Mouse (Mus musculus): ENCODE measurements at regions not wholly inside any gene's neighbourhood (a gene's known extent, or its start where the extent isn't known, plus 50 kb on each side); places are given as distances from the start of the nearest gene placed in this dataset.

DNA sequence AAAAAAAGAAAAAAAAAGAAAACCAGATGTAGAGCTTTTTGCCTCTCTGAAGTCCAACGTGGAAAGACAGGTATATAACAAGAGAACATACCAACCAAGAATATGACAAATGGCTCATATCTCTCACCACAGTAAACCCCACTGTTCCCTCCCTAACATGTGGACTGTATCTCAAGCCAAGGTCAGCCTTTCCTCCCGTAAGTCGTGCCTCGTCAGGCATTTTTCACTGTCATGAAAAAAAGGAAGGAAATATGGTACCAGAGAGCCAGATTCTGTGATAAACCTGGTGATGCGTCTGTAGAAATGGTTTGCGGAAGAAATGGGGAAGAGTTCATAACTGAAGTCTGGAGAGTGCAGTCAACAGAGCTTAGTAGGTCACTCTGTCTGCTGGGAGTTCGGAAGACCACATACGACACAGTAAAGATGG, 185.7 kb downstream of the Rpap3 start:
- Histone ChIP-seq H3K9me3 (ENCODE audit: low read length) (no peaks in the 10 kb centered on the region), H3K27ac (ENCODE audit: low read depth, low read length) (no peak overlapping the region), H3K27me3 (ENCODE audit: insufficient read depth, low read length) (no peaks in the 10 kb centered on the region), H3K4me1 (ENCODE audit: insufficient read depth, low read length) (peaks cover 3% of the 10 kb centered on the region; the same call in 1 of the 2 replicates), H3K36me3 (ENCODE audit: insufficient read depth, low read length) (no peaks in the 10 kb centered on the region), H3K4me2 (ENCODE audit: low read depth, low read length, poor library complexity, severe bottlenecking) (no peak overlapping the region), H3K4me3 (ENCODE audit: low read depth, low read length) (no peak overlapping the region), H3K9ac (replicated peaks; ENCODE audit: low read length, poor library complexity, severe bottlenecking) (no peak overlapping the region)
- ATAC-seq (ENCODE audit: low FRiP score) (no peak), DNase-seq (ENCODE audit: low spot score) (no peak)
- TF ChIP-seq CTCF (IDR thresholded peaks at IDR 0.05), result no peak
- 91% methylated on average over 8 of the region's 8 CpGs for WGBS

DNA sequence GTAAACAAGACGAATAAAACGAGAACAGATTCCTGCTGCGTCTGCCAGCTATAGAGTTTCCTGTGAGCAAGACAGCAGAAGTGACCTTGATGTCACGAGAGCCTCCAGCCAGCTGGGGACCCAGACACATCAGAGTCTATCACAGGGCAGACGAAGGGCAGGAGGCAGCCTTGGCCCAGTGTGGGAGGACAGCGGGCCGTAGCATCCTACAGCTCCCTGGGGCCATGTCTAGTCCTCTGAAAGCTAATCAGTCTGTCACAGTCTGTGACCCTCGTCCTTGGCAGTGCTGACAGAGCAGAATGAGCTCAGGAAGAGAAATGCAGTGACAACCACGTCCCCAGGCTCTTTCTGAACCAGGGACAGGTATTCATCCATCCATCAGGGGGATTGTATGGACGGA, 187.7 kb downstream of the Rpap3 start:
- peaks cover 3% of the 10 kb centered on the region; the same call in 1 of the 2 replicates for H3K4me1 ChIP-seq (ENCODE audit: insufficient read depth, low read length)
- DNase-seq (ENCODE audit: low spot score), result peak; percentile 52
- no peak for TF ChIP-seq CTCF (IDR thresholded peaks at IDR 0.05)
- no peak overlapping the region for H3K4me3 ChIP-seq (ENCODE audit: low read depth, low read length)
- no peaks in the 10 kb centered on the region for H3K36me3 ChIP-seq (ENCODE audit: insufficient read depth, low read length)
- WGBS, result 51% methylated on average over 10 of the region's 10 CpGs
- no peak for ATAC-seq (ENCODE audit: low FRiP score)
- no peak overlapping the region; the same call in 1 of the 2 replicates for H3K27ac ChIP-seq (ENCODE audit: low read depth, low read length)
- no peaks in the 10 kb centered on the region for H3K27me3 ChIP-seq (ENCODE audit: insufficient read depth, low read length)
- H3K4me2 ChIP-seq (ENCODE audit: low read depth, low read length, poor library complexity, severe bottlenecking), result no peak overlapping the region
- no peaks in the 10 kb centered on the region for H3K9me3 ChIP-seq (ENCODE audit: low read length)
- H3K9ac ChIP-seq (replicated peaks; ENCODE audit: low read length, poor library complexity, severe bottlenecking), result no peak overlapping the region

DNA sequence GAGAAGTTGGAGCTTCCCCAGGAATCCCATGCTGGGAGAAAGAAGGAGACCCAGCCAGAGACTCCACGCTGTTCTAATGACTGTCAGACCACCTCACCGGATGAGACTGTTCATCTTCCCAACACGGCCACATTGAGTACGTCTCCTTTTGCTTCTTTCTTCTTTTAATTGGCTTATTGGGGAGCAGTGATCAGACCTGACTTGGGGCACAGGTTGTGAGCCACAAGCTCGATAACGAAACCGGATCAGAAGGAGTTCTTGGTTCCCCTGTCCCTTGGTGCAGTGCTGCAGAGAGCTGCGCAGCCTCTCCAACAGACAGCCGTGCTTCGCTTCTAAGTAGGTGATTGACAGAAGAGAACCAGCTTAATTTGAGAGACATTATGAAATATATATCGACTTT, 188.4 kb downstream of the Rpap3 start:
- ATAC-seq (ENCODE audit: low FRiP score), result no peak
- Histone ChIP-seq H3K4me2 (ENCODE audit: low read depth, low read length, poor library complexity, severe bottlenecking) (no peak overlapping the region), H3K9ac (replicated peaks; ENCODE audit: low read length, poor library complexity, severe bottlenecking) (no peak overlapping the region), H3K4me3 (ENCODE audit: low read depth, low read length) (no peak overlapping the region), H3K4me1 (ENCODE audit: insufficient read depth, low read length) (peaks cover 3% of the 10 kb centered on the region; the same call in 1 of the 2 replicates), H3K27me3 (ENCODE audit: insufficient read depth, low read length) (no peaks in the 10 kb centered on the region), H3K9me3 (ENCODE audit: low read length) (no peaks in the 10 kb centered on the region), H3K36me3 (ENCODE audit: insufficient read depth, low read length) (no peaks in the 10 kb centered on the region), H3K27ac (ENCODE audit: low read depth, low read length) (no peak overlapping the region)
- no peak for DNase-seq (ENCODE audit: low spot score)
- 78% methylated on average over 11 of the region's 11 CpGs for WGBS
- no peak for TF ChIP-seq CTCF (IDR thresholded peaks at IDR 0.05)

DNA sequence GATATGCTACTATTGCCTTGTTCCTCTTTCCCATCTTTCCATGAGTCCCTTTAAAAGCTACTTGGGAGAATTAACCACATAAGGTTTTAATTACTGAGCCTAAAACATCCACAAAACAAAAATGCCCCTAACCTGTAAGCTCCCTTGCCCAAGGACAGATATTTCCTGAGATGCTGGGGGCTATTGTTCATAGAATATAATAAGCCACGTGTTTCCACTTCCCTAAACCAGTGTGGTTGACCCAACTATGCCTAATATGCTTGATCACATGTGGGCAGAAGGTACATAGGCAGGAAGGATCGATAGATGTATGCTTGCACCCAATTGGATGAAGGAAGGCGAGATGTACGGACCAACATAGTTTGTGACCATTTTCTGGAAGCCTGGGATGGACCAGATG, 189.9 kb downstream of the Rpap3 start:
- no peak for TF ChIP-seq CTCF (IDR thresholded peaks at IDR 0.05)
- Histone ChIP-seq H3K9me3 (ENCODE audit: low read length) (no peaks in the 10 kb centered on the region; the same call in 1 of the 2 replicates), H3K9ac (replicated peaks; ENCODE audit: low read length, poor library complexity, severe bottlenecking) (no peak overlapping the region), H3K4me1 (ENCODE audit: insufficient read depth, low read length) (peaks cover 3% of the 10 kb centered on the region; the same call in 1 of the 2 replicates), H3K36me3 (ENCODE audit: insufficient read depth, low read length) (no peaks in the 10 kb centered on the region), H3K27me3 (ENCODE audit: insufficient read depth, low read length) (no peaks in the 10 kb centered on the region), H3K4me2 (ENCODE audit: low read depth, low read length, poor library complexity, severe bottlenecking) (no peak overlapping the region), H3K27ac (ENCODE audit: low read depth, low read length) (no peak overlapping the region), H3K4me3 (ENCODE audit: low read depth, low read length) (no peak overlapping the region)
- WGBS, result 82% methylated on average over 4 of the region's 4 CpGs
- no peak for DNase-seq (ENCODE audit: low spot score)
- no peak for ATAC-seq (ENCODE audit: low FRiP score)

DNA sequence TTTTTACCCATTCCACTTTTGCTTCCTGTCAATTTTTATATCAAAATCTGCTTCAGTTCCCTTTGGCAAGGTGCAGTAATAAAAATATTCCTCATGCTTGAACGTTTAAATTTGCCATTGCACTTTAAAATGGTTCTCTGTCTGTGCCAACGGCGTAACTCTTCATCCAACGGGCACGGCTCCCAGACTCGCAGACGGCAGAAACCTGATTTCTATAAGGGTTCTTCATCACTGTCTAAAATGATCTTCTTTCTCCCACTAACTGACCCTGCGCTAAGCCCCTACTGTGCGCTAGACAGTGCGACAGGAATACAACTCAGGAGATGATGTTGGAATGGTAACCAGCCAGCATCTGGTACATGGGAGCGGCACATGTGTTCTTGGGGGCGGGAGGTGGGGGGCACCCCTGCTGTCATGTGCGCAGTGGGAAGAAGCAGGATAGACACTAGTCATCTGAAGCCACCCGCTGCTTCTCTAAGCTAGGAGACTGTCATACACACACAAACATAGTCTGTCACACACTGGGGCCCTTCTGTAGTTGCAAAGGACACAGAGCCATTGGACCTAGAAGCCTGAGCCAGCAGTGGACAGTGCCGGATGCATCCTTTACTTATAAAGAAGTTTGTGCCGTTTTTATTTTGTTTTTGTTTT, 197.8 kb downstream of the Rpap3 start:
- no peak for TF ChIP-seq CTCF (IDR thresholded peaks at IDR 0.05)
- WGBS, result 86% methylated on average over 16 of the region's 16 CpGs
- no peak overlapping the region for H3K27ac ChIP-seq (ENCODE audit: low read depth, low read length)
- H3K36me3 ChIP-seq (ENCODE audit: insufficient read depth, low read length), result no peaks in the 10 kb centered on the region
- H3K4me1 ChIP-seq (ENCODE audit: insufficient read depth, low read length), result no peaks in the 10 kb centered on the region
- DNase-seq (ENCODE audit: low spot score) (no peak), ATAC-seq (ENCODE audit: low FRiP score) (no peak)
- H3K9ac ChIP-seq (replicated peaks; ENCODE audit: low read length, poor library complexity, severe bottlenecking), result no peak overlapping the region
- H3K9me3 ChIP-seq (ENCODE audit: low read length), result peaks cover 4% of the 10 kb centered on the region; the same call in 1 of the 2 replicates
- no peak overlapping the region for H3K4me2 ChIP-seq (ENCODE audit: low read depth, low read length, poor library complexity, severe bottlenecking)
- H3K27me3 ChIP-seq (ENCODE audit: insufficient read depth, low read length), result no peaks in the 10 kb centered on the region
- no peak overlapping the region for H3K4me3 ChIP-seq (ENCODE audit: low read depth, low read length)

DNA sequence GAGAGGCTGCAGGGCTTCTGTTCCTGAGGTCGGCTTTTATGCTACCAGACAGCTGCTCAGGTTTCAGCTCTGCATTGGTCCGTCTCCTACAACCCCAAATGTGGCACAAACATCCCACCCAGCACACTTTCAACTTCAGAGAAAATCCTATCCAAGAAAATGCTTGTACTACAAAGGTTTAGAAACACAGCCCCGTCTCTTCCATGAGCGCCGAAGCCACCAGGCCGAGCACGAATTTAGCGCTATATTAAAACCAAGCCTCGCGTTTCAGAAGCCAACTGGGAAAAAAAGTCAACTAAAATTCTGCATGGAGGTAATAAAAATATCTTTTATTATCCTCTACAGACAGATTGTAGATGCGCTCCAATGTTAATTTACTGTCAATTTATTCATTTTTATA, 198.4 kb downstream of the Rpap3 start:
- Histone ChIP-seq H3K27ac (ENCODE audit: low read depth, low read length) (0 out of 2 replicates have a peak overlapping the region, but pooled peaks have one; percentile 1), H3K4me2 (ENCODE audit: low read depth, low read length, poor library complexity, severe bottlenecking) (no peak overlapping the region), H3K4me3 (ENCODE audit: low read depth, low read length) (no peak overlapping the region), H3K4me1 (ENCODE audit: insufficient read depth, low read length) (no peaks in the 10 kb centered on the region), H3K9ac (replicated peaks; ENCODE audit: low read length, poor library complexity, severe bottlenecking) (no peak overlapping the region), H3K36me3 (ENCODE audit: insufficient read depth, low read length) (no peaks in the 10 kb centered on the region), H3K27me3 (ENCODE audit: insufficient read depth, low read length) (no peaks in the 10 kb centered on the region), H3K9me3 (ENCODE audit: low read length) (peaks cover 4% of the 10 kb centered on the region; the same call in 1 of the 2 replicates)
- TF ChIP-seq CTCF (IDR thresholded peaks at IDR 0.05), result no peak
- DNase-seq (ENCODE audit: low spot score) (no peak), ATAC-seq (ENCODE audit: low FRiP score) (no peak)
- WGBS, result 84% methylated on average over 11 of the region's 11 CpGs
